Mouse (Mus musculus) E14TG2a.4 (cell line): ENCODE data around the gene Gzmf.

Experiments
- CTCF ChIP-seq: conservative IDR thresholded peaks from 2 replicates; pipeline ENCODE4 v1.5.1; 2014; ENCODE audit warnings: low read length
- NANOG ChIP-seq: IDR thresholded peaks from 2 replicates; pipeline ENCODE4 v1.6.1; 2014; ENCODE audit warnings: borderline replicate concordance, low read length, mixed read lengths

- peak; percentile 73 for TF ChIP-seq CTCF
- TF ChIP-seq NANOG, result no peak
Observed at GRCm38 (mm10) chr14:56155340-56155739, 55.9 kb downstream of the Gzmf start.
